Mouse (Mus musculus) testis, postnatal 10 days (tissue): ENCODE results near the gene Hoxd3.

Experiments used
- DNase-seq: peaks from one replicate; pipeline ENCODE4 v3.0.0; 2021; ENCODE audit warnings: low spot score

The Hoxd3 gene

DNA sequence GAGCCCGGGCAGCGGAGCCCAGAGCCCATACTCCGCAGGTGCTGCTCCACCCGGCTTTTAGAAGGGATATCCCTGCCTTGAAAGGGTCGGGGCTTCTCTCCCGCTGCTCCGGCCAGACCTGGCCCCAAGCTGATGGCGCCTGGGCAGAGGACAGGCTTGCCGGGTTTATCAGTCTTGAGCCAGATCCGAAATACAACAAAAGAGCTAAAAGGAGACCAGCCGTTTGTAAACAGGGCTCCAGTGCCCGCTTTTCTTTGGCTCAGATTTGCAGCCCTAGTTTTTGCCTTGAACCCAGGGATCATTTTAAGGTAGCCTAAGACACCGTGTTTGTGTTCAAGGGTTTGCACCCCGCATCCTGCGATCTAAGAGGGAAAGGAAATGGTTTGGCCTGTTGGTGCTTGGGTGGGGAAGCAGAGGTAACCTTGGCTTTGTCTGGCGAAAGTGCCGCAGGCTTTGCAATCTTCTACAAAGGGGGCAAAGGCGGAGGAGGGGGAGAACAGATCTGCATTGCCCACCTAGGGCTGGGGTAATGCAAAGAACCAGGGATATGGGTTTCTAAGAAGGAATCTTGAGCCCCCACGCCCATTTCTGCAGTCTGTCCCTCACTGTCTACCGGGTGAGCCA is 18.8 kb upstream of the Hoxd3 start:
- DNase-seq = no peak

DNA sequence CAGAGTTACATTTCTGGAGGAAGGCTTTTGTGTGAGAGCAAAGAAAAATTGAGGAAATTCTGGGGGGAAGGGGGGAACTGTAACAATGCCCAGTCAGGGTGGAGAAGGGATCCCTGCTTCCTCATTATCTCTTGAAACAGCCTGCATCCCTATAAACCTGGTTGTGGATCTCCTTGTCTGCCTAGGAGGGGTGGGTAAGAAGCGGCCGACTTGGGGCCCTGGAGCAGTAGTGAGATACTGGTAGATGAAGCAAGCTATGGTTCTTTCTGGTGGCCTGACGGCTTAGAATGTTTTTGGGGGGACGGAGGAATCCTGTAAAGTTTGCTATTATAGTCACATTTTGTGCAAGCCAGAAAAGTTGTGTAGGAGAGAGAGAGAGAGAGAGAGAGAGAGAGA is 18.3 kb upstream of the Hoxd3 start:
- no peak for DNase-seq

DNA sequence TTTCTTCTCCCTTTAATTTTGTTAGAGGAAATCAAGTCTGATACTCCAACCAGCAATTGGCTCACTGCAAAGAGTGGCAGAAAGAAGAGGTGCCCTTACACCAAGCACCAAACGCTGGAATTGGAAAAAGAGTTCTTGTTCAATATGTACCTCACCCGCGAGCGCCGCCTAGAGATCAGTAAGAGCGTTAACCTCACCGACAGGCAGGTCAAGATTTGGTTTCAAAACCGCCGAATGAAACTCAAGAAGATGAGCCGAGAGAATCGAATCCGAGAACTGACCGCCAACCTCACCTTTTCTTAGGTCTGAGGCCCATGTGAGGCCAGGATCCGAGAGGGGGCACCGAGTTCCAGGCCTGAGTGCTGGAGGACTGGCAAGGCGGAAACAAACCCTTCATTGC is 17.7 kb upstream of the Hoxd3 start:
- DNase-seq = peak; percentile 75

DNA sequence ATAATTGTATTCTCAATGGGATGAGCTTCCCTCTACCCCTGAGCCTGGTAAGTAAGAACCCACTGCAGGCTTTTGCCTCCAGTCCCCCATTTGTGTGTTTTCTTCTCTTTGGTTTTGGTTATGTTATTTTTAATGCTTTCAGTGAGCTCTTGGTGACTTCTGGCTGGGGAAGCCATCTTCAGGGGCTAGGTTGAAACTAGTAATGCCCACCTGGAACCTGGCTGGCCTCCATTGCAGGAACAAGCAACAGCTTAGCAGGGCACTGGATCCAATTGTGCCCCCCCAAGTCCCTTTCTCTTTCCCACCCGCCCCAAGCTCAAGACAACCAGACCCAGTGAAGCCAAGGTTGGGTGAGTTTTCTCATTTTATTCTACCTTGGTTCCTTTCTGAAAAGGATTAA is 16.3 kb upstream of the Hoxd3 start:
- DNase-seq = no peak

DNA sequence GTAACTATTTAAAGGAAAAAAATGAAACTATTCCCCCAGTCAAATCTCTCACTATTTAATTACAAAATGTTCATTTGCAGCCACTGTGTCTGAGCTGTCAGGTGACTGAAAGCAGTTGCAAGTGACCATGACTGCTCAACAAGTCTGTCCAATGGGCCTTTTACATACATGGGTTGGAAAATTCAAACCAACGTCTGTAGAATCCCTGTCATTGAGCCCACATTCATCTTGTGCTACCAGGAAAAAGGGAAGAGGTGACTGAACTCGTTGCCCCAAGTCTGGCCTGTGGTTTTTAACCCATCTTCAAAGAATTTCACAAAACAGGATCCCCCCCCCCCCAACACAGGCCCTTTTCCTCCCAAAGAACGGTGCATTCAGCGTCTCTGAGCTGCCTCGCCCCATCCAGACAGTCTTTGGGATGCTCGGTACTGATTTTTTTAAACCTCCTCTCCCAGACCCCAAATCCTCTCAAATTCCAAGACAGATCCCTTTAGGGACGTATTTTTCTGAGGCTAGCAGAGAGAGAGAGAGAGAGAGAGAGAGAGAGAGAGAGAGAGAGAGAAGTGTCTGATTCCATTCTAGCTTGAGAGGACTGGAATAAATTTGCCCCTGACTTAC is 15.8 kb upstream of the Hoxd3 start:
- no peak for DNase-seq

DNA sequence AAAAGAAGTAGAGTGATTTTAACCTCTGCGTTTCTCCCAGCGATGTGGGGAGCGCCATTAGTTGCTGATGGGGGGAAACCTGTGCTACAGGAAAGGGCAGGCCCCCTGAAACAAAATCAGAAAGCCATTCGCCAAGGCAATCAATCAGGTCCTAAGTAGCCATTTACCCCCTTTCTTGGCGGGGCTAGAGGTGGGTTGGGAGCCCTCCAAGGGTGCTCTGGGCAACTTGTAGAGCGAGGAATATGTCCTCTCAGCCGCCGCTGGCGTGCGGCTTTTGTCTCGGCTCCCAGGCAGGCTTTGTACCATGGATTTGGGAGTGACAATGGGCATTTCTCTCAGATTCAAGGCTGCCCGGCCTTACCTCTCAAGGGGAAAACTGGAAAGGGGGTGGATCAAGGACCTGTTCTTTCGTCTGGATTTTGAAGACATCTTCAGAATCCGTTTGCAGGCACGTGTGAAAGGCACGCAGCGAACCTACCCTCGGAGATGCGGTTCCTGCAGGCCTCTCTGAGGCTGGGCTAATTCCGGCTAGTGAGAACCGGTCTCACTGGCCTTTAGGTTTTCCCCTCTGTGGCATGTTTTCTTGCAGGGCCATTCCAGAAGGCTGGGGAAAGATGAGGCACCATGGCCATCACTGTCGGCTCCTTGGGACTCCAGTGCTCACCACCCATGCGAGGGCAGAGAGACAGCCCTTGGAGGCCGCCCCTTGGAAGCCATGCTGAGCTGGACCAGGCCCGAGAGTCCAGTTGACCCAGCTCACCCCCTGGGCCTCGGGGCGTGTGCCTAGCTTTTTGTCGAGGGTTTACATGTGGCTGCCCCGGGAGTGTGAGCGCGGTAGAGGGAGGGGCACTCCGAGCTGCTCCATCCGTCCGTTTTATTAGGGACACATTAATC is 15.0 kb upstream of the Hoxd3 start:
- DNase-seq = no peak

DNA sequence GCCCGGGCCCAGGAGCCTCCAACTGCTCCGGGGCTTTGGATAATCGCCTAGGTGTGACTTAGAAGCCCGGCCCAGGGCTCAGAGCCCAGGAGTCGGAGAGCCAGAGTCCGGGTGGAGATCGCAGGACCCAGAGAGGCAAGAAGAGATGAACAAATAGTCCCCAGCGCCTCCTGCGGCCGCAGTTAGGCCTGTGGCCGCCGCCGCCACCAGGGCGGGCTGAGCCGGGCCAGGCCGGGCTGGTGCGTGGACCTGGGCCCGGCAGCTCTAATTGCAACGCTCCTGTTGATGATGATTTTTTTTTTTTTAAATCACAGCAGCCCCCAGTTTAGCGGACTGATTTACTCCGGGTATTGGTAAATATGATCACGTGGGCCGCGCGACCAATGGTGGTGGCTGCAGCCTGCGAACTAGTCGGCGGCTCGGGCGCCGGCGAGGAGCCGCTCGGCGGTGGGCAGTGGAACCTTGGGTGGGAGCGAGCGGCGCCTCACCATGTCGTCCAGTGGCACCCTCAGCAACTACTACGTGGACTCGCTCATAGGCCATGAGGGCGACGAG is 14.1 kb upstream of the Hoxd3 start, which contains the start of gene Hoxd9:
Hoxd9 (plus strand) TSS at position 161 of the 555 bp plus-strand sequence.
- DNase-seq = peak; percentile 81

DNA sequence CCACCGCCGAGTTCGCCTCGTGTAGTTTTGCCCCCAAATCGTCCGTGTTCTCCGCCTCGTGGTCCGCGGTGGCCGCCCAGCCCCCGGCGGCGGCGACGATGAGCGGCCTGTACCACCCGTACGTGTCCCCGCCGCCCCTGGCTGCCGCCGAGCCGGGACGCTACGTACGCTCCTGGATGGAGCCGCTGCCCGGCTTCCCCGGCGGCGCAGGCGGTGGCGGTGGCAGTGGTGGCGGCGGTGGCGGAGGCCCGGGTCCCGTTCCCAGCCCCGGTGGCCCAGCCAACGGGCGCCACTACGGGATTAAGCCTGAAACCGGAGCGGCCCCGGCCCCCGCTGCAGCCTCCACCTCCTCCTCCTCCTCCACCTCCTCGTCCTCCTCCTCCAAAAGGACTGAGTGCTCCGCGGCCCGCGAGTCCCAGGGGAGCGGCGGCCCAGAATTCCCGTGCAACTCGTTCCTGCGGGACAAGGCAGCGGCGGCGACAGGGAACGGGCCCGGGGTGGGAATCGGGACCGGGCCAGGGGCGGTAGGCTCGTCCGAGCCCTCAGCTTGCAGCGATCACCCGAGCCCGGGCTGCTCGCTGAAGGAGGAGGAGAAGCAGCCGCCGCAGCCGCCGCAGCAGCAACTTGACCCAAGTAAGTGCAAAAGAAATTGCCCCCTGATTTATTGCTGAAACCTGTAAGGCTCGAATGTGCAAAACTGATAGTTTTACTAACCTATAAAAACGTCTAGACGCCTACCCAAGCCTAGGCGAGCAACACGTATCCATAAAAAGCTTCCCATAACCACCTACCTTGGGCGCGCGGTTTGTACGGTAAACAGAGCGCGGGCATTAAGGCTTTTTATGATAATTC is 13.3 kb upstream of the Hoxd3 start:
- peak; percentile 64 for DNase-seq

DNA sequence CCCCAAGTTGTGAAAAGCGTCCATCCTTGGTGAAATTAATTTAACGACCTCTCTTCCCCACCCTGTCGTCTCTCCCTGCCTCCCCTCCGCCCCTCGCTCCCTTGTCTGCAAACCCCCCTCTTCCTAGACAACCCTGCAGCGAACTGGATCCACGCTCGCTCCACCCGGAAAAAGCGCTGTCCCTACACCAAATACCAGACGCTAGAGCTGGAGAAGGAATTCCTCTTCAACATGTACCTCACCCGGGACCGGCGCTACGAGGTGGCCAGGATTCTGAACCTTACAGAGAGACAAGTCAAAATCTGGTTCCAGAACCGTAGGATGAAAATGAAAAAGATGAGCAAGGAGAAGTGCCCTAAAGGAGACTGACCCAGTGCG is 12.7 kb upstream of the Hoxd3 start:
- no peak for DNase-seq

DNA sequence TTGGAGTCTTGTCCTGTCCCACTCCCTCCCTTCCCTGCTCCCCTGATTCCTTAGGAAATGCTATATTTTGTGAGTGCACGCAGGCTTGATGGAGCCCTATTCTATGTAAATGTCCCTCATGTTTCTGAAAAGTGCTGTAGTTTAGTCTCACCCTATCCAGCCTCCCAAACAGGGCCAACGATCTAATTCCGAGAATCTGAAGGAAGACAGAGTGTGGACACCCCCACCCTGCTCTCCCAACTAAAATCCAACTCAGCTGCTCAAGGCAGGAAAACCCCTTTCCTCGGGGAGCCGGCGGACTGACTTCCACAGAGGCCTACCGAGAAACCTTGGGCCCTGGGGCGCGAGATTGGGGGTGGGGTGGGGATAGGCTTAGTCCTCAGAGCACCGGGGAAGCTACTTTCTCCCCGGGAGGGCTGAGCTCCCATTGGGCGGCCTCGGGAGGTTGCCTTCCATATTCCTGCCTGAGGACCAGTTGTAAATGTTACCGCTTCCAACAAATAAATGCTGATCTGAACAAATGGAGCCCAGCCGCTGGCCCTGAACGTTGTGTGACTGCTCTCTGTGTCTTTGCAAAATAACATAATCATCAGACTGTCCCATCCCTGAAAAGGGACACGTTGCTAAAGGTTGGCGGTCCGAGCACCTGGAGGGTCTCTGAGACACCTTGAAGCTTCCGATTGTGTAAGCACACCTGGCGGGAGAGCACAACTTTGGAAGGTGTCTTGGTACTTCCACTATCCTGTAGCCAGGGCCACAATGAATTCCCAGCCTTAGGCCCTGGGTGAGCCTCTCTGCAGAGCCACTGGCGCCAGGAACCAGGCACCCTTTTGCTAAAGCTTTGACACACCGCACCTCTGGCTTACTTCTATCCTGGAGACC is 11.8 kb upstream of the Hoxd3 start:
- DNase-seq = peak; percentile 65

DNA sequence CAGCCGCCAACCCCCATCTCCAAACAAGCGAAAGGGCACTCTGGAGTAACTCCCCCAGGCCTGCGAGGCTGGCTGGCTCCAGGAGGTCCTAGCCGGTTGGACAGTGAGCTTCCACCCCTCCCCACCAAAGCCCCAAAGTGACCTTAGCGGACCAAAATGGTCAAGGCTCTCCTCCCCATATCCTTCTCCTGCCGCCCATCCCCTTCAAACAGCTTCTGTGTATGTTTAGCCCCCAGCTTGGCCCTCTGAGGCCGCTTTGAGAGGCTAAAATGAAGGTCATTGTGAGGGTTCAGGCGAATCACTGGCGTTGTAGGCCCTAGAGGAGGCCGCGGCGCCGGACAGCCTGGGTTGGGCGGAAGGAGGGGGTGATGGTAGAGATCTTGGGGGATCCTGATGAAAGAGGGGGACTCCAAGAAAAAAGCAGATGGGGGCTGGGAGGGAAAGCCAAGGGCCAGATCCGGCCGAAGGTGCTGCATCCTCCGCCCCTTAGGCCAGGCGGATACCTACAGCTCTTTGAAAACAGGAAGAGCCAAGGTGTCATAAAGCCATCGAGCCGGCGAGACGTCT is 11.1 kb upstream of the Hoxd3 start:
- no peak for DNase-seq

DNA sequence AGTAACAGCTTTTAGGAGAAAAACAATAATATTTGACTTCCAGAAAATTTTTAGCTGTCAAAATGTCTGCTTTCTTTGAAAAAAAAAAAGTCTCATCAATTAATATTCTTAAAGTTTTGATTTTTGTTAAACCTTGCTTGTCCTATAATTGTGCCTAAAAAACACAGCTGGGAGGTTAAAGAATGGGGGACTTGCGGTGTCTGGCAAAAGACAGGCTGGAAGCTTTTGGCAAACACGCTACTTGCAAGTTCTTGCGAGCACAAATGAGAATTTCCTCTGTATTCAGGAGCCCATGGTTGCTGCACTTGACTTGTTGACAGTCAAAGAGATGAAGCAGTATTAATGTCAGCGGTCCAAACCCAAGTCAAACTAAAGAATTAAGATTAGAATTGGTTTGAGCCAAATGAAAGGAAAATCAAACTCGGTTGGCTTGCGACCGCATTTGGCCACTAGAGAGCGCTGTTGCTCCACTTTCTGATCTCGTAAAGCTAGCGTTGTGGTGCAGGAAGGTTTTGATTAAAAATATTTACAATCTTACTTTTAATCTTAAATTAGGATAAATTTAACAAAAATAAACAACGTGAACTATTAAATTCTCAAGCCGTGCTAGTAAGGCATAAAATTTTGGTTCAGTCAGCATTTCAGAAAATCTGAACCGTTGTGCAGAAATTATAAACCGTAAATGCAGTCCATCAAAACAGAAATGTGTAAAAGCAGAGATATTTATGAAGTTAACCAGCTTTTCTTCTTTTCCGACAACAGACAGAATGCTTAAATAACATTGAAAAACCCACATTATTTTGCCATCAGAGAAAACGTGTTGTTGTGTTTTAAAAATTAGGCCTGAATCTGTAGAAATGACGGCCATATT is 9.5 kb upstream of the Hoxd3 start:
- DNase-seq = peak; percentile 92

DNA sequence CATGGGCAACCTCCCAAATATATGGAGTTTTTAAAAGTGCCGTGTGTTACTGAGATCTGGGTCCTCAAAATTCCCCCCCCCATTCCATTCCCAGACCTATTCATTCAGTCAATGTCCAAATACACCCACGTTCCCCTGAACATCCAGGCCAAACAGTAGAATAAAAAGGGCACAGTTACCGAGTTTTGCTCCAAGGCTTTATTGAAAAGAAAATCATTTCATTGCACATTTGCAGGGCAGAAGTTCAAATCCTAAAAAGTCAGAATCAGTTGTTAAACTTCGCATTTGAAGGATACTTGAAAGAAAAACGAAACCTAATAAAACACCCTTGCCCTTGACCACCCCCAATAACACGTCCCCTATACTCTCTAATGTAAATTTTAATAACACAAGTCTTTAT is 8.9 kb upstream of the Hoxd3 start:
- peak; percentile 25 for DNase-seq

DNA sequence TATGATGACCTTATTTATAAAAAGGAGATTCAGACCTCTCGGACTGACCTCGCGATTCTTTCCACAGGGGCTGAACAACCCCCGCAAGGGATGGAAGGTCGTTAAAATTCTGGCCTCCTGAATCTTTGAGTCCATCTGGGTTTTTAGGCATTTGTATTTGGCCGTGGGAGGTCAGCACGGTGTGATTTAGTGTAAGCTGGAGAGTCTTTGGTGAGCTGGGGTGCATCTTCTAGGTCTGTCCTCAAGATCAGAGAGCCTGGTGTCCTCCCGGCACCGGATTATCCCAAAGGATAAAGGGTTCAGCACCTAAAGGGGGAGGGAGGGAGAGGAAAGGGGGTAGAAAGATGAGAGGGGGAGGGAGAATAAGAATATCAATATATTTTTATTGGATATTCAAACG is 8.4 kb upstream of the Hoxd3 start:
- peak; percentile 41 for DNase-seq

DNA sequence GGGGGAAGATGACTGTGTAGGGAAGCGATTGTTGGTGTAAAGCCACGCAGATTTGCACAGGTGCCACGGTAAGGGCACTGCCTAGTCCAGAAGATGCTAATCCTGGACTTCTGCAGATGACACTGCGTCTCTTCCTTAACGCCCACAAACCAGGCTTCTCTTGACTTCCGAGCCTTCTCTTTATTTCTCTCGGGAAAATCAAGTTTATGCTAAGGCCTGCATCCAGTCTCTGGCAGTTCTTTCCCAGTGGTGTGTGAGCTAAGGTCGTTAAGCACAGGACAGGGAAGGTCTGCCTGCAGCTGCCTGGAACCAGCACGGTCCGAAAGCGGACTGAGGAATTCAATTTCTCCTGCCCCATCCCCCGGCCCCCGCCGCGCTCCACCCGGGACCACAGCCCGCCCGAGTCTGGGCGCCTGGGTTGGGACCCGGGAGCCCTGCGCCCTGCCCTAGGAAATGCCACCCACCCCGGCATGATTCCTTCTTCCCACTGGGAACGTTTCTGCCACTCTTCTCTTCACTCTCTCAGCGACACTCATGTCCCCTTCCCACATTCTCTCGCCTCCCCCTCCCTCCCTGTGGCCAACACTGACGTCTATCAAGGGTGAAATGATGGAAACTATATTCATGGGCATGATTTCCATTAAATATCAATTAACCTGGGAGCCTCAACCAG is 7.9 kb upstream of the Hoxd3 start:
- DNase-seq = peak; percentile 64

DNA sequence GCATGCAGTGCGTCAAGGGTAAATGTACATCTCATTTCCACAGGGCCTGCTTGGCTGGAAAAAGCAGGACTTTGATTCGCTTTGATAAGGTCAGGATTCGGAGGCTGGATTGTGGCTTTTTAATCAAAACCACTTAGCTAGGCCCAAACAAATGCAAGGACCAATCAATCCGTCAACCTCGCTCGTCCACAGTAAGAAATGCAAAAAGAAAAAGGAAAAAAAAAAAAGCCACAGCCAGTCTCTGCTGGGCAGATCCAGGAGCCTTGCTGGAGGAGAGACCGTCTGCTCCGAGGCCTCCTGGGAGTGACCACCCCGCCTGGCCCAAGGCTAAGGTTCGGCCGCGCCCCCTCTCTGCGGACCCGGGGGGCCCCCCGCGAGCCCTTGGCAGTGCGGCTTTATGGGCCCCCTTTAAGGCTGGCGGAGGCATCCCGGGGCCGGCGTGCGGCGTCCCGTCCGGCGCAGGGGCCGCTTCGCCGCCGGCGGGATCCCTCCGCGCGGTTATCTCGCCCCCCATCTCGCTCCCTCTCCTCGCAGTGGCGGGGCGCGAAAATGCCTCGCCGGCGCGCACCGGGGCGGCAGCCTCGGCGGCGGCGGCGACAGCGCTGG is 7.2 kb upstream of the Hoxd3 start, which contains the start of gene Hoxd8:
Hoxd8 (plus strand) TSS at position 223 of the 606 bp plus-strand sequence.
- DNase-seq = peak; percentile 89

DNA sequence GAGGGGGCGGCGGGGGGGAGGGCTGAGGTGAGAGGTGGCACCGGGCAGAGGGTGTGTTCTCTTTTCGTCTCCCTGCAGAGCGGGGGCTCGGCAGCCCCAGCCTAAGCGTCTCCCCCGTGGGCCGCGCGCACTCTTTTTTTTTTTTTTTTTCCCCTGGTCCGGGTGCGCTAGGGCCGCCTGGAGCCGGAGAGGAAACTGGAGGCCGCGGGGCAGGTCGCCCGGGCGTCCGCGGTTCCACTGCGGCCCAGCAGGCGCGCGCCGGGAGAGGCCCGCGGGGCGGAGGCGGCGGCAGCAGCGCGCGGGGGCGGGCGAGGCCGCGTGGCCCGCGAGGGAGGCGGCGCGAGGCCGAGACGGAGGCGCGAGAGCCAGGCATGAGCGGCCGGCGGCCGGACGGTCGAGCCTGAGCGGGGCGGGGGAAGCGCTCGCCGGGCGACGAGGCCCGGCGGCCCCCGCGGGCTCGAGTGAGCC is 6.7 kb upstream of the Hoxd3 start:
- DNase-seq = peak; percentile 60

DNA sequence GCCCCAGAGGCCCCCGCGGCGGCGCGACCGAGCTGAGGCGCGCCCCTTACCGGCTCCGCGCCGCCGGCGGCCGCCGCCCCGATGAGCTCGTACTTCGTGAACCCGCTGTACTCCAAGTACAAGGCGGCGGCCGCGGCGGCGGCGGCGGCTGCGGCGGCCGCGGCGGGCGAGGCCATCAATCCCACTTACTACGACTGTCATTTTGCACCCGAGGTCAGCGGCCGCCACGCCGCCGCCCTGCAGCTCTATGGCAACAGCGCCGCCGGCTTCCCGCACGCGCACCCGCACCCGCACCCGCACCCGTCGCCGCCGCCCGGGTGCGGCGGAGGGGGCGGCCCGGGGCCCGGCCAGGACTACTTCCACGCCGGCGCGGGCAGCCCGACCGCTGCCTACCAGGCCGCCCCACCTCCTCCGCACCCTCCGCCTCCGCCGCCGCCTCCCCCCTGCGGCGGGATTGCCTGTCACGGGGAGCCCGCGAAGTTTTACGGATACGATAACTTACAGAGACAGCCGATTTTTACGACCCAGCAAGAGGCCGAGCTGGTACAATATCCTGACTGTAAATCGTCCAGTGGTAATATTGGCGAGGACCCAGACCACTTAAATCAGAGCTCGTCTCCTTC is 6.1 kb upstream of the Hoxd3 start:
- peak; percentile 74 for DNase-seq
